Mouse (Mus musculus): ENCODE data around the gene Rnase11. TPM values are rescaled to one million over a fixed set of nuclear protein-coding genes. Genes with fewer than 3 reads are reported as not detected.
A peak's percentile ranks its signal among the peaks of the same experiment; 100 is the strongest.
"Not testable (repeated sequence)": the region's sequence is repeated elsewhere in the genome, so short reads cannot be mapped to it uniquely, and the experiment has no call there.

The Rnase11 gene
- not detected in 2 replicates for polyA plus RNA-seq (2014; fragmentation: Nextera tagmentation; extraction: Ambion mirVana)

- DNase-seq (ENCODE audit: low spot score), result no peak
- H3K27me3 ChIP-seq (ENCODE audit: control insufficient read depth, insufficient read depth, low read length), result no peaks in the 10 kb centered on the region
Measured at GRCm38 (mm10) chr14:51050063-51050462, at the start of gene Rnase11. TSS of gene Rnase11 (minus strand) at chr14:51050163.

GRCm38 (mm10) chr14:51098921-51099320, 49.0 kb upstream of the Rnase11 start:
- no peak overlapping the region for H3K27ac ChIP-seq (ENCODE audit: low read depth, low read length)
- 93% methylated on average over 11 of the region's 11 CpGs for WGBS
- no peaks in the 10 kb centered on the region for H3K36me3 ChIP-seq (ENCODE audit: control insufficient read depth, insufficient read depth, low read length)
- no peak for DNase-seq (ENCODE audit: low spot score)
- H3K9ac ChIP-seq (ENCODE audit: low read length), result no peak overlapping the region
- no peak for ATAC-seq (ENCODE audit: insufficient read depth, low FRiP score, low TSS enrichment)
- no peaks in the 10 kb centered on the region for H3K9me3 ChIP-seq (ENCODE audit: control insufficient read depth, low read length)
- H3K4me2 ChIP-seq (ENCODE audit: low read depth), result no peak overlapping the region
- no peak overlapping the region for H3K4me3 ChIP-seq (ENCODE audit: low read depth, low read length)
- no peaks in the 10 kb centered on the region for H3K27me3 ChIP-seq (ENCODE audit: control insufficient read depth, insufficient read depth, low read length)
- no peaks in the 10 kb centered on the region for H3K4me1 ChIP-seq (ENCODE audit: control insufficient read depth, insufficient read depth, low read length)

More at GRCm38 (mm10) chr14:51050063-51050462, at the start of gene Rnase11:
- Histone ChIP-seq H3K9ac (ENCODE audit: low read length) (no peak within 1 kb of the TSS), H3K36me3 (ENCODE audit: control insufficient read depth, insufficient read depth, low read length) (no peaks in the 10 kb centered on the region), H3K9me3 (ENCODE audit: control insufficient read depth, low read length) (no peaks in the 10 kb centered on the region), H3K27ac (ENCODE audit: low read depth, low read length) (no peak within 1 kb of the TSS), H3K4me1 (ENCODE audit: control insufficient read depth, insufficient read depth, low read length) (no peaks in the 10 kb centered on the region), H3K4me3 (ENCODE audit: low read depth, low read length) (no peak within 1 kb of the TSS), H3K4me2 (ENCODE audit: low read depth) (no peak within 1 kb of the TSS)
- ATAC-seq (ENCODE audit: insufficient read depth, low FRiP score, low TSS enrichment), result no peak
- 87% methylated on average over 2 of the region's 2 CpGs for WGBS

DNA sequence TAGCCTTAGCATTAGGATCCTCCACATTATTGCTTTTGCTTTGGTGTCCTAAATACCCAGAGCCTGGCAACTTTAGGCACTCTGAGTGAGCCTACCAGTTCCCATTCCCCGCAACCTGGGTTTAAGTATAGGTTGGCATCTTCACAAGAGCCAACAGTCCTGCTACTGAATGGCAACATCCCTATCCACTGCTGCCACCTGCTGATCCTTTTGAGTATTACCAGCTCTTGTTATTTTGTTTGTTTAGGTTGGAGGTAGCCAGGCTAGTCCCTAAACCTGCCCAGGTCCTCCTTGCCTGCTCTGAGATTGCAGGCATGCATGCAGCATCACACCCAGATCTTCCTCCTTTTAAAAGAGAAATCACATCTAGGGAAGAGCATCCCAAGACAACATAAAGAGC, 48.3 kb upstream of the Rnase11 start:
- H3K36me3 ChIP-seq (ENCODE audit: control insufficient read depth, insufficient read depth, low read length); H3K4me2 ChIP-seq (ENCODE audit: low read depth); H3K4me3 ChIP-seq (ENCODE audit: low read depth, low read length); H3K9me3 ChIP-seq (ENCODE audit: control insufficient read depth, low read length); ATAC-seq (ENCODE audit: insufficient read depth, low FRiP score, low TSS enrichment); H3K27ac ChIP-seq (ENCODE audit: low read depth, low read length); H3K4me1 ChIP-seq (ENCODE audit: control insufficient read depth, insufficient read depth, low read length); H3K9ac ChIP-seq (ENCODE audit: low read length); H3K27me3 ChIP-seq (ENCODE audit: control insufficient read depth, insufficient read depth, low read length): not testable (repeated sequence)
- WGBS, result 59% methylated on average over 1 of the region's 1 CpGs
- peak; percentile 31 for DNase-seq (ENCODE audit: low spot score)

DNA sequence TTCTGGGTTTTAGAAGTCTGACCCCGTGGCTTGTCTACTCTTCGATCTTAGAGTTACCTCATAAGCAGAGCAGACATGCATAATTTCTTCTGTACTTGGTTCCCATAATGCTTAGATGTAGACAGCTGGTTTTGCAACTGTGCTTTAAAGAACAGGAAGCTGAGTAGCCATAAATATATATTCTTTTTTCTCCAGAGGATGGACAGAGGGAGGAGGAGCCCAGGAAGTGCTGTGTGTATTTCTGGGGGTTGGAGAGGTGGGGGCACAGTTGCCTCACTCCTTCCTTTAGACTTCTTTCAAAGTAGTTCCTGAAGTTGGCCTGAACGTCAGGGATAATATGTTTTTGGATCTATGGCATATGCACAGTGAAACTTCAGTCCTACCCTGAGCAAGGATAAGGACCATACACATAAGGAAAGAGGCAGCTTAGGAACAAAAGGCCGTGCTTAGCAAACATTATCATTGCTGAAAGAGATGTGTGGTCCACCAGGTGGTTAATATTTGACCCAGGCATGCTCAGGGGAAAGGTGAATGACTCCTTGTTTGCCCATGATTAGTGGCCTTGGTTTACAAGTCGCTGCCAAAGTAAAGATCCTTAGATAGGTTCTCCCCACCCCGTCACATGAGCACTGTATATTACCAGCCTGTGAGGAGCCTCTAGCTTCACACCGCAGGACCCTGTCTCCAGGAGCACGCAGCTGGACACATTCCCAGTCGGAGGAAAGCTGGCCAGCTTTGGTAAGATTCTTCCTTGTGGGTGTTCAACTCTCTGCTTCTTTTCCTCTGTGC, 46.0 kb upstream of the Rnase11 start:
- Histone ChIP-seq H3K27ac (ENCODE audit: low read depth, low read length) (no peak overlapping the region), H3K4me2 (ENCODE audit: low read depth) (no peak overlapping the region), H3K9me3 (ENCODE audit: control insufficient read depth, low read length) (no peaks in the 10 kb centered on the region), H3K36me3 (ENCODE audit: control insufficient read depth, insufficient read depth, low read length) (no peaks in the 10 kb centered on the region), H3K27me3 (ENCODE audit: control insufficient read depth, insufficient read depth, low read length) (no peaks in the 10 kb centered on the region), H3K4me1 (ENCODE audit: control insufficient read depth, insufficient read depth, low read length) (no peaks in the 10 kb centered on the region), H3K9ac (ENCODE audit: low read length) (no peak overlapping the region), H3K4me3 (ENCODE audit: low read depth, low read length) (no peak overlapping the region)
- ATAC-seq (ENCODE audit: insufficient read depth, low FRiP score, low TSS enrichment), result no peak
- no peak for DNase-seq (ENCODE audit: low spot score)
- 72% methylated on average over 9 of the region's 9 CpGs for WGBS

GRCm38 (mm10) chr14:51094921-51095320, 45.0 kb upstream of the Rnase11 start:
- Histone ChIP-seq H3K9ac (ENCODE audit: low read length) (no peak overlapping the region), H3K36me3 (ENCODE audit: control insufficient read depth, insufficient read depth, low read length) (no peaks in the 10 kb centered on the region), H3K4me3 (ENCODE audit: low read depth, low read length) (no peak overlapping the region), H3K27ac (ENCODE audit: low read depth, low read length) (no peak overlapping the region), H3K4me2 (ENCODE audit: low read depth) (no peak overlapping the region), H3K4me1 (ENCODE audit: control insufficient read depth, insufficient read depth, low read length) (no peaks in the 10 kb centered on the region), H3K9me3 (ENCODE audit: control insufficient read depth, low read length) (no peaks in the 10 kb centered on the region), H3K27me3 (ENCODE audit: control insufficient read depth, insufficient read depth, low read length) (no peaks in the 10 kb centered on the region)
- no peak for ATAC-seq (ENCODE audit: insufficient read depth, low FRiP score, low TSS enrichment)
- 80% methylated on average over 9 of the region's 9 CpGs for WGBS
- no peak for DNase-seq (ENCODE audit: low spot score)

GRCm38 (mm10) chr14:51094096-51094875, 44.3 kb upstream of the Rnase11 start:
- no peak overlapping the region for H3K9ac ChIP-seq (ENCODE audit: low read length)
- no peaks in the 10 kb centered on the region for H3K36me3 ChIP-seq (ENCODE audit: control insufficient read depth, insufficient read depth, low read length)
- H3K4me2 ChIP-seq (ENCODE audit: low read depth), result no peak overlapping the region
- no peaks in the 10 kb centered on the region for H3K27me3 ChIP-seq (ENCODE audit: control insufficient read depth, insufficient read depth, low read length)
- H3K4me3 ChIP-seq (ENCODE audit: low read depth, low read length), result no peak overlapping the region
- ATAC-seq (ENCODE audit: insufficient read depth, low FRiP score, low TSS enrichment), result no peak
- no peaks in the 10 kb centered on the region for H3K9me3 ChIP-seq (ENCODE audit: control insufficient read depth, low read length)
- DNase-seq (ENCODE audit: low spot score), result no peak
- no peaks in the 10 kb centered on the region for H3K4me1 ChIP-seq (ENCODE audit: control insufficient read depth, insufficient read depth, low read length)
- WGBS, result 80% methylated on average over 5 of the region's 5 CpGs
- H3K27ac ChIP-seq (ENCODE audit: low read depth, low read length), result no peak overlapping the region

DNA sequence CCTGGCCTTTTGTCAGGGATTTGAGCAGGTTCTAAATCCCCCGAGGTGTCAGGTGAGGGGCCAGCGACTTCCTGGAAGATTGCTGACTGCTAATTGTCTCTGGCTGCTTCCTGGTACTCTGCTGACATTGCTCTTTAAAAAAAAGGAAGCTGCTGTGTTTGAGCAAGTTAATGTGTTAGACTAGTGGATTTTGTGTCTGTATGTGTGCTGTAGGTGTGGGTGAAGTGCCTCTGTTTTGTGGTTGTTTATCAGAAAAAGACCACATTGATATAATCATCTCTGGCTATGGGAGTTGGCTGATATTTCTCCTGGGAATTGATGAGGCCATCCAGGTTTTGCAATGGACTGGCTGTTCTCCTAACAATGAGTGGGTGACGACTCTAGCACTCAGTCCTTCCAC, 43.5 kb upstream of the Rnase11 start:
- H3K4me2 ChIP-seq (ENCODE audit: low read depth), result no peak overlapping the region
- no peak overlapping the region for H3K4me3 ChIP-seq (ENCODE audit: low read depth, low read length)
- no peak for ATAC-seq (ENCODE audit: insufficient read depth, low FRiP score, low TSS enrichment)
- H3K4me1 ChIP-seq (ENCODE audit: control insufficient read depth, insufficient read depth, low read length), result peaks cover 2% of the 10 kb centered on the region; the same call in 1 of the 2 replicates
- no peaks in the 10 kb centered on the region for H3K9me3 ChIP-seq (ENCODE audit: control insufficient read depth, low read length)
- H3K27ac ChIP-seq (ENCODE audit: low read depth, low read length), result no peak overlapping the region
- no peaks in the 10 kb centered on the region for H3K27me3 ChIP-seq (ENCODE audit: control insufficient read depth, insufficient read depth, low read length)
- H3K9ac ChIP-seq (ENCODE audit: low read length), result no peak overlapping the region
- 36% methylated on average over 3 of the region's 3 CpGs for WGBS
- DNase-seq (ENCODE audit: low spot score), result no peak
- H3K36me3 ChIP-seq (ENCODE audit: control insufficient read depth, insufficient read depth, low read length), result no peaks in the 10 kb centered on the region

- ATAC-seq (ENCODE audit: insufficient read depth, low FRiP score, low TSS enrichment) (no peak), DNase-seq (ENCODE audit: low spot score) (no peak)
- Histone ChIP-seq H3K27me3 (ENCODE audit: control insufficient read depth, insufficient read depth, low read length) (no peaks in the 10 kb centered on the region), H3K4me3 (ENCODE audit: low read depth, low read length) (no peak overlapping the region), H3K9ac (ENCODE audit: low read length) (no peak overlapping the region), H3K27ac (ENCODE audit: low read depth, low read length) (no peak overlapping the region), H3K9me3 (ENCODE audit: control insufficient read depth, low read length) (no peaks in the 10 kb centered on the region), H3K4me2 (ENCODE audit: low read depth) (no peak overlapping the region), H3K4me1 (ENCODE audit: control insufficient read depth, insufficient read depth, low read length) (peaks cover 2% of the 10 kb centered on the region; the same call in 1 of the 2 replicates), H3K36me3 (ENCODE audit: control insufficient read depth, insufficient read depth, low read length) (no peaks in the 10 kb centered on the region)
- 57% methylated on average over 8 of the region's 8 CpGs for WGBS
Measured at GRCm38 (mm10) chr14:51092073-51092620, 42.2 kb upstream of the Rnase11 start.

All from neural tube, embryonic 11.5 days (tissue).